Mouse (Mus musculus) urinary bladder, postnatal 36 days (tissue): ENCODE data around the gene Dcun1d4.
A peak's percentile ranks its signal among the peaks of the same experiment; 100 is the strongest.

Experiments used
- DNase-seq, 2 experiments: peaks; one replicate each; pipeline ENCODE4 v3.0.0; 2022; ENCODE audit warnings: low spot score in 2 of 2, mixed read lengths in 1 of 2

Dcun1d4 gene

DNA sequence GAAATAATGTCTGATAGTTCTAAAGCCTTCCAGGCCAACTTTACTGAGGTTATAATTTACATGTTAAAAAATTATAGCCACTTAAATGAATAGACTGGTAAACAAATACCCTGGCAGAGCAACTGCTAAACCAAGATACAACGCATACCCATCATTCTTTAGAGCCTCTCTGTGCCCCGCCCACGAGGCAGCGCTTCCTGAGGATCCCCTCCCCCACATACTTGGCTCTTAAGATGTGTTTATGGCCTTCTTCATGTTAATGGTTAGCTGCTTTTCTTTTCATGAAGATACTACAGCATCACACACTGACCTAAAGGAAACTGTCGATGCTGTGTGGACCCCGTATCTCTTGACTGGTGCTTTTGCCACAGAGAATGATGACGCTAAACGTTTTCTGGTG is 17.8 kb downstream of the Dcun1d4 start:
- DNase-seq, result no peak

GRCm38 (mm10) chr5:73500867-73501440 is 20.2 kb downstream of the Dcun1d4 start:
- no peak for DNase-seq

DNA sequence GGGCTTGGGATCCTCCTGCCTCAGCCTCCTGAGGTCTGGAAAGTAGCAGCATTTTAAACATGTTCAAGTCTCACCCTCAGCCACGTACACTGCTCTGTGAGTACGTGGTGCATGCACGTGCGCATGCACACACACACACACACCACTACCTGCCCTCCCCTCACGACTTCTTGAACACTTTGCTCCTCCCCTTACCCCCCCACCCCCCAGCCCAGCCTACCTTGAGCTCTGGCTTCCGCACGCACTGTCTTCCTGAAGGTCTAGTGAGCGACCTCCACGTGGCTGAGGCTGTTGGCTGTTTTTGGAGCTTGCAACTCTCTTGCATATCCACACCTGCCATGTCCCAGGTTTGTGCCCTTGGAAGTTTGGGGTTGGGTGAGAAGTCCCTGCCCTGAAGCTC is 21.6 kb downstream of the Dcun1d4 start:
- DNase-seq, result no peak

- DNase-seq, result no peak
Measured at GRCm38 (mm10) chr5:73503015-73503757, 22.4 kb downstream of the Dcun1d4 start.

DNA sequence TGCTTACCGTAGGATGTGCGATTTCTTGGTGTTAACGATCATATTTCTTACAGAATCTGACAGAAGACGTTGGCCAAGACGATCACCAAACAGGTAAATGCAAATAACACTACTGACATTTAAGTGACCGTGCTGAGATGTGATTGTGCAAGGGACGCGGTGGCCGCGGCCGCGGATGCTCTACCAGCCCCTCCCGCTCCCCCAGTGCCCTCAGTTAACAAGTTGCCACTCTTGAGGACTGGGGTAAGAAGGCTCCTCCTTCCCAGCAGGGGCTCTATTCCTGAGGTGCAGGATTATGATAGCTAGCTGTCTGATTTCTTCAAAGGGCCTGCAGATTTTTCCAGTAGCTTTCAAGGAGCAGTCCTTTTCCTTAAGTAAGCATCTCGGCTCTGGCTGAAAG is 30.3 kb downstream of the Dcun1d4 start:
- DNase-seq, result no peak

- no peak for DNase-seq
Measured at GRCm38 (mm10) chr5:73512241-73512640, 31.4 kb downstream of the Dcun1d4 start.

DNA sequence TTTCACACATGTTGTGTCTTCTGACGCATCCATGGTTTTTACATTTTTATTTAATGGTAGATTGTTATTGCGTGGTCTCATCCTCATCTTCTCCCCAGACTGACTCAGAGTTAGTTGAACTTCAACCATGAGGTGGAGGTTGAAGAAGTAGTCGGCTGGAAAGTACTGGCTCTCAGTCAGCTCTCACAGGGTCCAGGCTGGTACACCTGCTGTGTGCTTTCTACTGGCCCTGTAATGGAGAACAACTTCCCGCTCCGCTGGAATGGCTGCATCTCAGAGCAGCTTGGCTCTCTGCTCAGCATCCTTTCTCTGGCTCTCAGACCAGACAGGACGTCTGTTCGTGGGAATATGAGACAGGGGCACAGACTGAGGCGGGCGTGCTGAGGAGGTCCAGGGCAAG is 31.9 kb downstream of the Dcun1d4 start:
- DNase-seq, result no peak

DNA sequence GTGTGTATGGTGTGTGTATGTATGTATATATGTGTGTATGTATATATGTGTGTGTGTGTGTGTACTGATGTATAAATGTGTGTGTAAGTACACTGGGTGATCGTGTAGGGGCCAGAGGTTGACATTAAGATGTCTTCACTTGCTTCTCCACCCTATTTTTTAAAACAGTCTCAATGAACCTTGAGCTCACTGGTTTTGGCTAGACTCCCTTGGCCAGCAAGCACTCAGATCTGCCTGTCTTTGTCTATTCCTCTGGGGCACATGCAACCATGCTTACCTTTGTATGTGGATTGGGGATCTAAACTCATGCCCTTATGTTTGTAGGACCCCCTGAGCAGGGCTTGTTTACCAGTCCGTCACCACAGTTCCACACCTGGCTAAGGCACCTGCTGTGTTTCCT is 33.4 kb downstream of the Dcun1d4 start:
- DNase-seq, result no peak

GRCm38 (mm10) chr5:73517299-73517698 is 36.5 kb downstream of the Dcun1d4 start:
- DNase-seq, result no peak

GRCm38 (mm10) chr5:73518424-73519211 is 37.8 kb downstream of the Dcun1d4 start:
- DNase-seq, result no peak

- no peak for DNase-seq
Measured at GRCm38 (mm10) chr5:73520787-73521186, 40.0 kb downstream of the Dcun1d4 start.

DNA sequence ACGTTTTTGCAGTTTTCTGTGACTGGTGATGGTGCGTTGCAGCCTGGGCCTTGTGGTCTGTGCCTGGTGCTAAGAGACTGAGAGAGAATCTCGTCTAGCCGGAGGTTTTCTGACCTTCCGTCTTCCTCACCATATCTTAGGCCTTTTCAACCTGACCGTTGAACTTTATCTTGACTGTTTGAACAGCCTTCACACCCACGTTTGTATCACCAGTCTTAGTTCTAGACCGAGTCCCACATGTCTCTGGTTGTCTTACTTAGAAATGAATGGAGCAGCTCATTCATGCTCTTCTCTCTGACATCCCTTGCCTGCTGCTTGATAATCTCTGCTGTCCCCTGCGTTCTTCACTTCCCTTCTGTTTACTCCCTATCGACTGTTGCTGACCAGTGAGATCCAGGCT is 42.4 kb downstream of the Dcun1d4 start:
- no peak for DNase-seq

DNA sequence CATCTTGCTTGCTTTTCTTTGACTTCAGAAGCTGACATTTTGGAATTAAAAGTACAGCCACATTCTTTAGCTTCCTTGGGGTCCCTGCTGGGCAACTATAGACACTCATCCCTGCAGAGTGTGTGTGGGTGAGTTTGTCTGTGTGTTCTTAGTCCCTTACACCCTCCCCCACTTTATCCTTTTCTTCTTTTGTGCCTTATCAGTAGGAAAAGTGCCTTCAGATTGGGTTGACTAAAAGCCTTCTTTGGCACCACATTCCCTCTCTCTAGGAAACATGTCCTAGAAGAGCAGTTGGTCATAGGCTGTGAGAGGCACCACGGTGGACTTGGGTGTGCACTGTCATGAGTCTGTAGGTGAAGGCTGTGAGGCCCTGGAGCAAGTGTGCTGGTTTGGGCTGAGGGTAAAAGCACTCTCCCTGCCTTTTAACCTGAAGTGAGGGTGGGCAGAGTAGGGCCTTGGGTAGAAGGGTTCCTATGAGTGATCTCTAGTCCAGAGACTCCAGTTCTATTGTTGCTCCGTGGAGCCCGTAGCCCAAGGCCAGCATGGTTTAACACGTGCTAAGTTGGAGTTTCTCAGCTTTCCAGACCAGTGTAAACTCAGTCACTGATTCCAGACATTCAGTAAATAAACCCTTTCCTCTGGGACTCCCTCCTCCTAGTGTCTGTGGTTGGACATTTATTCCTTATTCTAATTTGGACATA is 43.6 kb downstream of the Dcun1d4 start:
- no peak for DNase-seq

DNA sequence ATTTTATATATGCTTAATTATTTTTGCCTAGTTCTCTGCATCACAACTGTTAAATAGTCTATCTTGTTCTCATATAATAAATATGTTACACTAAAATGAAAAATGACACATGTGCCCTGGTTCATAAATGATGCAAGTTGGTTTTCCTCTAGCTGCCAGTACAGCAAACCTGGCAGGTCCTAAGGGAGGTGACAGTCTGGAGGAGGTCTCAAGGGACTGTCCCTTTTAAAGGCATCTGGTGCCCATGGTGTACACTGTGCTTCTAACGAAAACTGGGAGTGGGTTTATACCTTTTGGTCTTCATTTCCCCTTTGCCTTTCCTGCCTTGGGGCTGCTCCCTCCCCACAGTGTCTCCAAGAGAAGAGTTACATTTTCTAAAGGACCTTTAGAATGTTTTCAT is 51.4 kb downstream of the Dcun1d4 start:
- no peak for DNase-seq

DNA sequence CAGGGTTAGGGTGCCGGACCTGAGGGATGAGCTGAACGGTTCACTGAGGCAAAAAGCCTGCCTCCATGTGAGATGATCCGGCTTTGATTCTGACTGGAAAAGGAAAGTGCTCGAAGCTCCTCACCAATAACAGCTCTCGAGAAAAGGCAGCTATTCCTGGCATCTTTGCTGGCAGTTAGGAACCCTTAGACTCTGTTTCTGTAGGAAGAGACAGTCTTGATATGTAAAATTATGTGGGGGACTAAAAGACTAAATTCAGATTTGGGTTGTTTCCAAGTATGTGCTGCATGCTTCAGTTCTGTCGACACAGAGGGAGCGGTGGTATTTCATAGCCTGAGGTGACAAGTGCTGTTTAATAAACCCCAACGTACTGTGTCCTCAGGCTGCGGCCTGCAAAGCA is 52.1 kb downstream of the Dcun1d4 start:
- DNase-seq, result no peak

DNA sequence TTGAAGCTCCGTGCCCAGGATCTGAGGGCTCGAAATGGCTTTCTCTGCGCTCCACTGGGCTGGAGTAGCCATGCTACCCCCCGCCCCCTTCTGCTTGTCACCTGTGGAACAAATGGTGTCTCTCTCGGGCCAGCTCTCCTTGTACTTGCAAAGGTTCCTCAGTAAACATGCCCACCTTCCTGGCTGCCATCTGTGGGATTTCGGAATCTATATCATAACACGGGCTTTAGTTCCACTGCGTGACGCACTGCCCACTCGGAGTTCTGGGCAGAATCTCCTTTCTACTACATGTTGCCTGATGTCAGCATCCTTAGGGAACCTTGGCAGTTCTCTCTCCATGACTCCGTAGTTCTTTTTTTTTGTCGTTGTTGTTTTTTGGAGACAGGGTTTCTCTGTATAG is 56.9 kb downstream of the Dcun1d4 start:
- no peak for DNase-seq

DNA sequence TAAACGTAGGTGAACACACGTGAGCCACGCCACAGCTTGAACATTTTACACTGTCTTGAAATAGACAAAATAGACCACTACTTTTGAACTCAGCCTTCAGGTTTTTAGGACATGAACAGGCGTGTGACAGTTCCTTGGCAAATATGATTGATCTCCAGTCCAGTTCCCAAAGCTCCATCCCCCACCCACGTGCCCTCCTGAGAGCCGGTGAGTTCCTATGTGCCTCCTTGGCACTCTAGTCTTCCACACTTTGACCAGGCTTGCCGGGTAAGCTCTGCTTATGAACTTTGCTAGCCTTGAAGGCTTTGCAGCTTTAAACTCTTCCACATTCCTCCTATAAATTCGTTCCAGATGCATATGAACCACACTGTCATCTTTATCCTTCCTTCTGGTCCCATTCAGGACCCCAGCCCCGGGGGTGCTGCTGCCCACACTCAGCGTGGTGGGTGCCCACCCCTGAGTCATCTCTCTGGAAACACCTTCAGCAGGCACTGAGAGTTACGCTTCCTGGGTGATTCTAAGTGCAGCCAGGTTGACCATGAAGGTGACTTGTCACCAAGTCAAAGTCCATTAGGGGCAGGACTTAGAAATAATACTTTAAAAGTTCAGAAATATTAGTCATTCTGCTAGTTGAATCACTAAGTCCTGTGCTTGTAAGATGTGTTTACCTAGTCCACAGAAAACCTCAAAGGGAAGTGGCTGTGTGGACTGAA is 57.9 kb downstream of the Dcun1d4 start:
- no peak for DNase-seq

- DNase-seq, result peak in 1 of 2 experiments; percentile 12
Measured at GRCm38 (mm10) chr5:73539848-73540510, 59.2 kb downstream of the Dcun1d4 start.

- no peak for DNase-seq
Measured at GRCm38 (mm10) chr5:73540511-73540871, 59.7 kb downstream of the Dcun1d4 start.

- no peak for DNase-seq
Measured at GRCm38 (mm10) chr5:73544111-73544753, 63.4 kb downstream of the Dcun1d4 start.

- DNase-seq, result no peak
Measured at GRCm38 (mm10) chr5:73545641-73546040, 64.8 kb downstream of the Dcun1d4 start.
